Mouse (Mus musculus) heart, embryonic 10.5 days (tissue): Measurements from ENCODE around the gene Arl4a. TPM values are rescaled to one million over a fixed set of nuclear protein-coding genes. Genes with fewer than 3 reads are reported as not detected.

ENCODE experiments used
- DNase-seq: peaks from one replicate; pipeline ENCODE4 v3.0.0-alpha.2; 2017; ENCODE audit warnings: low spot score
- H3K27ac ChIP-seq: fragments of 300-500 bp; sonication (generic); 2 replicates; pipeline ENCODE4 v1.5.1; 2016; ENCODE audit warnings: mild to moderate bottlenecking
- H3K27me3 ChIP-seq: fragments of 300-500 bp; sonication (generic); 2 replicates; pipeline ENCODE4 v1.6.1; 2016; ENCODE audit warnings: mild to moderate bottlenecking; ENCODE audit not compliant: poor library complexity, insufficient read depth, severe bottlenecking
- H3K36me3 ChIP-seq: fragments of 300-500 bp; sonication (generic); 2 replicates; pipeline ENCODE4 v1.6.1; 2016; ENCODE audit warnings: mild to moderate bottlenecking, moderate library complexity
- H3K4me1 ChIP-seq: fragments of 300-500 bp; sonication (generic); 2 replicates; pipeline ENCODE4 v1.6.1; 2016; ENCODE audit warnings: mild to moderate bottlenecking
- H3K4me3 ChIP-seq: fragments of 300-500 bp; sonication (generic); 2 replicates; pipeline ENCODE4 v1.5.1; 2016; ENCODE audit warnings: mild to moderate bottlenecking, moderate library complexity
- H3K9me3 ChIP-seq: fragments of 300-500 bp; sonication (generic); 2 replicates; pipeline ENCODE4 v1.6.1; 2016; ENCODE audit warnings: mild to moderate bottlenecking, moderate library complexity
- WGBS: fragments of 180-500 bp; shearing (Covaris S2); methylation state at CpG from one replicate; pipeline ENCODE4 v1.1.7; 2016; 5-methylcytosine and 5-hydroxymethylcytosine counted together
- polyA plus RNA-seq: library from polyadenylated mRNA; unstranded; fragments of >200 nt; fragmentation: Nextera tagmentation; extraction: Ambion mirVana; gene quantifications from 2 replicates; pipeline ENCODE4 v1.2.1, GENCODE M21; 2016

The Arl4a gene
- polyA plus RNA-seq, 1 experiment from 2014 or later: 31.1 TPM

DNA sequence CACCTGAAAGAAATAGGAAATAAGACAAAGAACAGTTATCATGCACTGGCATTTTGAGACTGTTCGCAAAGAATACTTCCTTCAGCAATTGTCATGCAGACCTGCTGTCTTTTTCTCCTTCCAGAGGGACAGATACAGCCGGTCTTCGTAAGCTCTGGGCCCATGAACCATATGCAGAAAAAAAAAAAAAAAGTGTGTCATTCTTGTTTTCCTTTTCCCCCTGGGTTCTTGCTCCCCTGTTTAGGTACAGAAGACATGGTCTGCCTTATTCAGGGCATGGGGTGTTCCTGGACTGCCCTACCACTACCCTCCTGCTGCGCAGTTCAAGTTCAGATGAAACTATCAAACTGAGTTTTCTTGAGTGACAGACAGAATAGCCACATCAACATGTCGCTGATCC is 41.8 kb downstream of the Arl4a start:
- no peak for DNase-seq
- H3K9me3 ChIP-seq: no peaks in the 10 kb centered on the region
- no peaks in the 10 kb centered on the region for H3K36me3 ChIP-seq
- no peaks in the 10 kb centered on the region for H3K27me3 ChIP-seq
- WGBS: 83% methylated on average over 5 of the region's 5 CpGs
- H3K4me1 ChIP-seq: no peaks in the 10 kb centered on the region
- H3K4me3 ChIP-seq: no peak overlapping the region
- no peak overlapping the region for H3K27ac ChIP-seq

GRCm38 (mm10) chr12:39995609-39996008 is 42.2 kb downstream of the Arl4a start:
- no peaks in the 10 kb centered on the region for H3K27me3 ChIP-seq
- H3K4me1 ChIP-seq: no peaks in the 10 kb centered on the region
- DNase-seq: no peak
- 66% methylated on average over 1 of the region's 1 CpGs for WGBS
- H3K27ac ChIP-seq: no peak overlapping the region
- no peaks in the 10 kb centered on the region for H3K9me3 ChIP-seq
- H3K4me3 ChIP-seq: no peak overlapping the region
- no peaks in the 10 kb centered on the region for H3K36me3 ChIP-seq

DNA sequence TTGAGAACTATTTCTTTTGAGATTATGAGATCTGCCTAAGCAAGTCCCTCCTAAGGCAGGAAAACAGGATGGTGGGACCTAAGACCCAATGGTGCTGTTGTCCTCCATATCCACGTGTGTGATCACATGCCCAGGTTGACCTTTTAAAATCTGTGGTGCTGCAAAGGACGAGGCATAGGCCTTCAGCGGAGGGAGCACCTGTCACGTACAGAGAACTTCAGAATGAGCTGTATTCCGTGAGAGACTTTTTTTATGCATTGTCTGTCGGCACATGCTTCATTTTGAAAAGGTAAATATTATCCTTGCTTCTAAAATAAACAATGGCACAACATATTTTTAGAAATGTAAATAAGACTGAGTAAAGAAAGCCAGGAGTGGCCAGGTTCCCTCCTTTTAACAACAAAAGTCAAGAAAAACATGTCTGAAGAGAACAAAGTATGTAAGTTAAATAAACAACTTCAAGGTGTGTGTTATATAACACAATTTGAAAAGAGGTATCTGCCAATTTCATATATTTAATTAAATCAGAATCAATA is 45.0 kb downstream of the Arl4a start:
- Histone ChIP-seq H3K9me3 (no peaks in the 10 kb centered on the region), H3K27me3 (no peaks in the 10 kb centered on the region), H3K36me3 (no peaks in the 10 kb centered on the region), H3K4me3 (no peak overlapping the region), H3K27ac (no peak overlapping the region), H3K4me1 (no peaks in the 10 kb centered on the region)
- no peak for DNase-seq
- WGBS: 73% methylated on average over 6 of the region's 6 CpGs

DNA sequence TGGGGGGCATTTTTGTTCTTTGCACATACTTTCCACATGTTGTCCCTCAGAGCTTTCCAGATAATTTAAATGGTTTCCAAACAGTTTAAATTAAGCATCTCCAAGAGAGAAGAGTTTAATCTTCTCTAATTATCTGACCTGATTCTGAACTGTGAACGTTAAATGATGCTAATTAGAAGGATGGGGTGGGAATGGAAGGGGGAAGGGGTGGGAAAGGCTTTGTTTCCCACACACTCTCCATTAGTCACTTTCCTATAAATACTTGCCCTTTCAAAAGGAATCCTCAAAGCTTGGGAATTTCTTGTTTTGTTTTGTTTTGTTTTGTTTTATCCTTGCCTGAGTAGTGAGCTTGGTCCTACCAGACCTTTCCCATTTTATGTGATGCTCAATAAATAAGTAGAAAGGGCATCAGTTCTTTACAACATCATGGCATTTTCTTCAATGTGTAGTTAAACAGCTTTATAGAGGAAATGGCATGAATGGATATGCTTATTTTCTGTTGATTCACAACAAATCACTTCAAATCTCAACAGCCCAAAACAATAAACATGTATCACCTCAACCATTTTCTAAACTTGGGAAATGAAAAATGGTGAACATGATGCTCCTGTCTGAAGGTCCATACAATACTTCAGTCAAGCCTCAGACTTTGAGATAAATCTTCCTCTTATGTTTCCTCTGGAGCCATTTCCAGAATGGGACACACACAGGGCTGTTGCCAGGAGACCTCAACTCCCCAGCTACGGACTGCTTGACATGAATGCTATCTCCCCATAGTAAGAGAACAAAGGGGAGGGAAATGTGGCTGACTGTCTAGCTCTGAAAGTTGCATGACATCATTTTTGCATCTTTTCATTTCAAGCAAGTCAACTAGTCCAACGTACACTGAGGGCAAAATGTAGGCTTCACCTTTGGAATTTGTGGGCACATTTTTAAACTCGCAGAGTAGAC is 46.7 kb downstream of the Arl4a start:
- Histone ChIP-seq H3K9me3 (no peaks in the 10 kb centered on the region), H3K27ac (no peak overlapping the region), H3K27me3 (no peaks in the 10 kb centered on the region), H3K4me1 (no peaks in the 10 kb centered on the region), H3K36me3 (no peaks in the 10 kb centered on the region), H3K4me3 (no peak overlapping the region)
- 57% methylated on average over 4 of the region's 4 CpGs for WGBS
- no peak for DNase-seq

- Histone ChIP-seq H3K9me3 (no peaks in the 10 kb centered on the region), H3K36me3 (no peaks in the 10 kb centered on the region), H3K4me3 (no peak overlapping the region), H3K4me1 (no peaks in the 10 kb centered on the region), H3K27ac (no peak overlapping the region), H3K27me3 (no peaks in the 10 kb centered on the region)
- no peak for DNase-seq
- WGBS: 84% methylated on average over 4 of the region's 4 CpGs
These were observed 48.7 kb downstream of the Arl4a start for GRCm38 (mm10) chr12:39989136-39989535.

DNA sequence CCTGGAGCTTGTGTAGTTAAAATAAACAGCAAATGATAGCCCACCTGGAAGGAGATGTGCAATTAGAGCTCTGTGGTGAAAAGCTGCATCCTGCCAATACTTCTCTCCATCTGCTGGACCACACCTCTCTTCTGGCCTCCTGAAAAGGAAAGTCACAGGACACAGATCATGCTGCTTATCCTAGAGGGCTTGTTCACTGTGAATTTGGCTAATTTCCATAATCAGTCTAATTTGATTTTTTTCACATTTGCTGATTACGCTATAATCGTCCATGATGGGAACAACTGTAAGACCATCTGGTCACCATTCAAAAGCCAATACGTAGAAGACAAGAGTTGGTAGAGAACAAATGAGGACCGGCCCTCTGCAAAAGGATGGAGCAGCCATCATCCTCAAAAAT is 50.6 kb downstream of the Arl4a start:
- Histone ChIP-seq H3K9me3 (no peaks in the 10 kb centered on the region), H3K4me1 (no peaks in the 10 kb centered on the region), H3K27ac (no peak overlapping the region), H3K4me3 (no peak overlapping the region), H3K36me3 (no peaks in the 10 kb centered on the region), H3K27me3 (no peaks in the 10 kb centered on the region)
- 89% methylated on average over 4 of the region's 4 CpGs for WGBS
- DNase-seq: no peak

DNA sequence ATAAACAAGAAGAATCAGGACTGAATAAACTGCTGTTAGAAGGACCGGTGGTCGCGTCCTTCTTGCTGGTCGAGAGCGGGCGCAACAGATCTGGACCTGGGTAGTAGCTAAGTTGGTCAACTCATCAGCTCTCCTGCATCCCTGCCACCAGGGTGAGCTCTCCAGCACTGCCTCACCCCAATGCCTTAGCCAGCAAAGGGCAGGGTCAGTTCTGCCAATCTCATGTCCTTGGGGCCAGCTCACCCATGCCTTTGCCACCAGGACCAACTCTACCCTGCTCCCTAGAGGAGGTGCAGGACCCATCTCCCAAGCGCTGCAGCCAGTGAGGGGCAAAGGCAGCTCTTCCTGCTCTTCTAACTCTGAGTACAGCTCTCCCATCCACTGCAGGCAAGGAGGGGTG is 52.2 kb downstream of the Arl4a start:
- no peak for DNase-seq
- Histone ChIP-seq H3K9me3 (no peaks in the 10 kb centered on the region), H3K4me3 (no peak overlapping the region), H3K27ac (no peak overlapping the region), H3K27me3 (no peaks in the 10 kb centered on the region), H3K36me3 (no peaks in the 10 kb centered on the region), H3K4me1 (no peaks in the 10 kb centered on the region)
- WGBS: 94% methylated on average over 7 of the region's 7 CpGs

- Histone ChIP-seq H3K4me1 (no peaks in the 10 kb centered on the region), H3K27me3 (no peaks in the 10 kb centered on the region), H3K36me3 (no peaks in the 10 kb centered on the region), H3K9me3 (no peaks in the 10 kb centered on the region), H3K4me3 (no peak overlapping the region), H3K27ac (no peak overlapping the region)
- WGBS: 67% methylated on average over 1 of the region's 1 CpGs
- no peak for DNase-seq
These were observed 58.0 kb downstream of the Arl4a start for GRCm38 (mm10) chr12:39979792-39980191.

DNA sequence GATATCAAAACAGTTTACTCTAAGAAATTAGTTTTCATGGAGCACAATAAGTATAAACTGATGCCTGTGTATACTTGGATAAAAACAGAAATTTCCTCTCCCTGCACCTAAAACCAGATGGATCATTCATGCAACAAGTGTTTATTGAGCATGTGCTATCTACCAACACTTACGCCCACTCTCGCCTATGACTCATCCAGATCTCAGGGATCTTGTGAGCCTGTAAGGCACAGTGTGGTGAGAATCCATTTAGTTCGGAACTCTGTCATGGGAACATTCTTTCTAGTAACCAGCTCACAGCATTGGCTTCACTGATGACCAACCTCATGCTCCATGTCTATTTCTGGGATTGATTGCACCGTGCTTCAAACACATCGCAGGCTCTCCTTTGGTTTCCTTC is 58.8 kb downstream of the Arl4a start:
- DNase-seq: no peak
- Histone ChIP-seq H3K9me3 (no peaks in the 10 kb centered on the region), H3K27me3 (no peaks in the 10 kb centered on the region), H3K4me1 (no peaks in the 10 kb centered on the region), H3K36me3 (no peaks in the 10 kb centered on the region), H3K4me3 (no peak overlapping the region), H3K27ac (no peak overlapping the region)
- 86% methylated on average over 5 of the region's 5 CpGs for WGBS

- no peaks in the 10 kb centered on the region for H3K27me3 ChIP-seq
- no peak overlapping the region for H3K27ac ChIP-seq
- 86% methylated on average over 8 of the region's 8 CpGs for WGBS
These were observed 59.7 kb downstream of the Arl4a start for GRCm38 (mm10) chr12:39977996-39978590.

DNA sequence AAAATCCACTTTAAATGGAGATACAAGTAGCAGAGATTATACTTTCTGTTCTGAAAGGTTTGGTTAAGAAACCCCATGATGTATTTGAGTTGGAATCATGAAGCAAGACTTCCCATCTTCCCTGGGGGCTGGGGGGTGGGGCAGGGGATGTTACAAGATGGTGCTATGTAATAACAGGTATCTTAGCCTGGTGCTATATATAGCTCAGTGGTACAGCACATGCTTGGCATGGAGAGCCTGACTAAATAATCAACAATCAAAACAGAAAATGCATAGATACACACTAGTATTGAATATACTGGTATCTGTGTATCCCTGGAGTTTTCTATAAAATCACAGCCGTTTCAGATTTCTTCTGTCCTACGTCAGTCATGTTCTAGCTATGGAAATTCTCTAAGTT is 61.4 kb downstream of the Arl4a start:
- no peaks in the 10 kb centered on the region for H3K27me3 ChIP-seq

More at GRCm38 (mm10) chr12:39977996-39978590, 59.7 kb downstream of the Arl4a start:
- no peak for DNase-seq
- no peak overlapping the region for H3K4me3 ChIP-seq
- no peaks in the 10 kb centered on the region for H3K9me3 ChIP-seq
- H3K36me3 ChIP-seq: no peaks in the 10 kb centered on the region
- H3K4me1 ChIP-seq: no peaks in the 10 kb centered on the region

GRCm38 (mm10) chr12:39975829-39976340 is 61.9 kb downstream of the Arl4a start:
- 68% methylated on average over 9 of the region's 9 CpGs for WGBS
- no peak for DNase-seq
- no peak overlapping the region for H3K27ac ChIP-seq

More for the DNA sequence above, 61.4 kb downstream of the Arl4a start:
- Histone ChIP-seq H3K4me1 (no peaks in the 10 kb centered on the region), H3K36me3 (no peaks in the 10 kb centered on the region), H3K27ac (no peak overlapping the region), H3K4me3 (no peak overlapping the region), H3K9me3 (no peaks in the 10 kb centered on the region)
- no peak for DNase-seq
- WGBS: 83% methylated on average over 2 of the region's 2 CpGs

GRCm38 (mm10) chr12:39974977-39975583 is 62.7 kb downstream of the Arl4a start:
- Histone ChIP-seq H3K27ac (no peak overlapping the region), H3K36me3 (no peaks in the 10 kb centered on the region), H3K9me3 (no peaks in the 10 kb centered on the region), H3K4me1 (no peaks in the 10 kb centered on the region), H3K4me3 (no peak overlapping the region), H3K27me3 (no peaks in the 10 kb centered on the region)
- DNase-seq: no peak
- 71% methylated on average over 4 of the region's 4 CpGs for WGBS

More at GRCm38 (mm10) chr12:39975829-39976340, 61.9 kb downstream of the Arl4a start:
- H3K4me3 ChIP-seq: no peak overlapping the region
- no peaks in the 10 kb centered on the region for H3K27me3 ChIP-seq
- H3K36me3 ChIP-seq: no peaks in the 10 kb centered on the region
- H3K9me3 ChIP-seq: no peaks in the 10 kb centered on the region
- no peaks in the 10 kb centered on the region for H3K4me1 ChIP-seq
